Mouse (Mus musculus) heart, embryonic 16.5 days (tissue): ENCODE data around the gene Rfc5. TPM values are rescaled to one million over a fixed set of nuclear protein-coding genes. Genes with fewer than 3 reads are reported as not detected.

Source experiments
- ATAC-seq: fragments of 200-750 bp; cut with Nextera tagmentation; replicated peaks from 2 replicates; pipeline ENCODE4 v1.8.0; 2017; ENCODE audit warnings: moderate number of reproducible peaks; ENCODE audit not compliant: insufficient read depth, low FRiP score; ENCODE audit errors: extremely low read depth
- H3K27ac ChIP-seq: fragments of 300-500 bp; sonication (generic); 2 replicates; pipeline ENCODE4 v1.5.1; 2014; ENCODE audit warnings: mild to moderate bottlenecking, low read length, control low read depth, moderate library complexity
- H3K27me3 ChIP-seq: fragments of 300-500 bp; sonication (generic); 2 replicates; pipeline ENCODE4 v1.6.1; 2014; ENCODE audit warnings: low read length, mixed read lengths; ENCODE audit not compliant: control insufficient read depth, insufficient read depth
- H3K36me3 ChIP-seq: fragments of 300-500 bp; sonication (generic); 2 replicates; pipeline ENCODE4 v1.6.1; 2014; ENCODE audit not compliant: control insufficient read depth, insufficient read depth
- H3K4me1 ChIP-seq: fragments of 300-500 bp; sonication (generic); 2 replicates; pipeline ENCODE4 v1.6.1; 2014; ENCODE audit warnings: low read length, mixed read lengths; ENCODE audit not compliant: control insufficient read depth, insufficient read depth
- H3K4me2 ChIP-seq: fragments of 300-500 bp; sonication (generic); 2 replicates; pipeline ENCODE4 v1.6.1; 2014; ENCODE audit warnings: low read depth, mild to moderate bottlenecking, control low read depth, low read length
- H3K4me3 ChIP-seq: fragments of 300-500 bp; sonication (generic); 2 replicates; pipeline ENCODE4 v1.5.1; 2014; ENCODE audit warnings: mild to moderate bottlenecking, control low read depth, low read length
- H3K9ac ChIP-seq: fragments of 300-500 bp; sonication (generic); 2 replicates; pipeline ENCODE4 v1.6.1; 2014; ENCODE audit warnings: low read length, control low read depth
- H3K9me3 ChIP-seq: fragments of 300-500 bp; sonication (generic); replicated peaks from 2 replicates; pipeline ENCODE4 v1.6.1; 2016; ENCODE audit warnings: low read length; ENCODE audit not compliant: control insufficient read depth
- WGBS: fragments of 180-500 bp; shearing (Covaris S2); extraction: QIAGEN DNeasy Blood & Tissue Kit; methylation state at CpG from one replicate; pipeline ENCODE4 v1.1.7; 2014; 5-methylcytosine and 5-hydroxymethylcytosine counted together
- polyA plus RNA-seq: library from polyadenylated mRNA; unstranded; fragments of >200 nt; fragmentation: Nextera tagmentation; extraction: Ambion mirVana; gene quantifications from 2 replicates; pipeline ENCODE4 v1.2.1, GENCODE M21; 2015

The Rfc5 gene
- polyA plus RNA-seq, 1 experiment from 2014 or later, result 69.4 TPM

GRCm38 (mm10) chr5:117365904-117366561, 22.8 kb downstream of the Rfc5 start:
- Histone ChIP-seq H3K9ac (no peak overlapping the region), H3K36me3 (peaks cover 28% of the 10 kb centered on the region), H3K27me3 (no peaks in the 10 kb centered on the region), H3K4me3 (no peak overlapping the region), H3K4me2 (no peak overlapping the region), H3K9me3 (no peaks in the 10 kb centered on the region), H3K4me1 (peaks cover 32% of the 10 kb centered on the region), H3K27ac (no peak overlapping the region)
- 91% methylated on average over 13 of the region's 13 CpGs for WGBS
- ATAC-seq, result no peak

DNA sequence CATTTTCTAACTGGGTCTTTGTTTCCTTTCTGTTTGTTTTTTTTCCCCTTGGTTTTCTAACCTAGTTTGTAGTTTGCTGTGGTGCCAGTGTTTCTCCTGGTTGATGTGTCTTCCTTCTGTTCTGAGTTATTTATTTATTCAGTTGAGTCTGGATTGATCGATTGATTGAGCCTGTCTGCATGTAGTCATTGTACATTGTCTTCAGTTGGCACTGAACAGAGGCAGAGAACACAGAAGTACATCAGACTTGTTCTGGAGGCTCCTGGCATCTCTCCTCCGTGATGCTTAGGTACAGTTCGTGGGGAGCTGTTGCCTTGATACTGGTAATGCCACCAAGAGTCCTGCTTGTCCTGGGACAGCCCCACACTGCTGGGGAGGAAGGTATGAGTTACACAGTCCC, 24.0 kb downstream of the Rfc5 start:
- H3K9me3 ChIP-seq, result no peaks in the 10 kb centered on the region
- no peak overlapping the region for H3K4me3 ChIP-seq
- H3K36me3 ChIP-seq, result peaks cover 25% of the 10 kb centered on the region
- 80% methylated on average over 3 of the region's 3 CpGs for WGBS
- no peak overlapping the region for H3K4me2 ChIP-seq
- no peaks in the 10 kb centered on the region for H3K27me3 ChIP-seq
- no peak for ATAC-seq
- no peak overlapping the region for H3K9ac ChIP-seq
- H3K4me1 ChIP-seq, result peaks cover 38% of the 10 kb centered on the region
- H3K27ac ChIP-seq, result no peak overlapping the region

DNA sequence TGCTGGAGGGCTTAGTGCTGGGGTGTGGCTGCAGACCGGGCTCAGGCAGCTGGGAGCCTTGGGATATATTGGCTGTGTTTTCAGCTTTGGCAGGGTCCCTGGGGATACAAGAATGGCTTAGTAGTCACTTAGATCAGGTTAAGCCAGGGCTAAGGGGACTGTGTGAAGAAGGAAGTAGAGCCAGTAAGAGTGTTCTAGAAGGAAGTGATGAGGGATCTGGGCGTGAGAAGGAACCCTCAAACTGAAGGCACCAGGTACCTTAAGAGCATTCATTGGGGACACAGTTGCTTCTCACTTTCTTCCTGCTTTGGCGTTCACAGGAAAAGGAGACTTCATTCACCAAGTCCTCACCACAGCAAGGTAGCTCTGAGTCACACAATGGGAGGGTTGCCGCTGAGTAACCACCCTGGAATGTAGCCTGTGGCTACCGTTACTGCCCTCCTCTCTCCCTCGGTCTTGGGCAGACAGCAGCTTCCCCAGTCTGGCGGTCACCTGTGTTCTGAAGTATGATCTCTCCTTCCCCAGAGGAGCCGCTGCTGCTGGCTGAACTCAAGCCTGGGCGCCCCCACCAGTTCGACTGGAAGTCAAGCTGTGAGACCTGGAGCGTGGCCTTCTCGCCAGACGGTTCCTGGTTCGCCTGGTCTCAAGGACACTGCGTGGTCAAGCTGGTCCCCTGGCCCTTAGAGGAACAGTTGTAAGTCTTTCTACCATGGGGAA, 25.6 kb downstream of the Rfc5 start:
- Histone ChIP-seq H3K27me3 (no peaks in the 10 kb centered on the region), H3K4me3 (no peak overlapping the region), H3K27ac (0 out of 2 replicates have a peak overlapping the region, but pooled peaks have one; percentile 37), H3K36me3 (peaks cover 25% of the 10 kb centered on the region), H3K9ac (peak overlapping the region; percentile 21; the same call in 1 of the 2 replicates), H3K4me2 (no peak overlapping the region), H3K4me1 (peaks cover 49% of the 10 kb centered on the region), H3K9me3 (no peaks in the 10 kb centered on the region)
- no peak for ATAC-seq
- 42% methylated on average over 15 of the region's 15 CpGs for WGBS

DNA sequence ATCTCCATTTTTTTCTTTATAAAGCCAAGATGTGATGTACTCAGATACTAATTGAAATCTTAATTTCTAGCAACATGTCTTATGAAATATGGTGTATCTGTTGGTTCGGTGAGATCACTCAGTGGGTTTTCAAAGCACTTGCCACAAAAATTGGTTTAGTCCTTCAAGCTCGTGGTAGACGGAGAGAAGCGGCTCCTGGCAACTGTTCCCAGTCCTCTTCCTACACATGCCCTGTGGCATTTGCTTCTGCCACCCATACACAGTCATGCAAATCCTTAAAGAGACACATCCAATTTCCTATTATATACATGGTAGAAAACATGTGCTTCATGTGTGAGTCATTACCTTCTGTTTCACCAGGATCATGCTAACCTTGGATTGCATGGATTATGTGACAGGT, 27.3 kb downstream of the Rfc5 start:
- Histone ChIP-seq H3K9ac (no peak overlapping the region), H3K4me2 (peak overlapping the region; percentile 48; the same call in 1 of the 2 replicates), H3K27me3 (no peaks in the 10 kb centered on the region), H3K9me3 (no peaks in the 10 kb centered on the region), H3K27ac (peak overlapping the region; percentile 92), H3K4me3 (no peak overlapping the region), H3K36me3 (peaks cover 22% of the 10 kb centered on the region), H3K4me1 (peaks cover 50% of the 10 kb centered on the region)
- no peak for ATAC-seq
- 67% methylated on average over 4 of the region's 4 CpGs for WGBS

- Histone ChIP-seq H3K9me3 (no peaks in the 10 kb centered on the region), H3K27ac (peak overlapping the region; percentile 92), H3K4me3 (peak overlapping the region; percentile 9), H3K36me3 (peaks cover 19% of the 10 kb centered on the region), H3K4me1 (peaks cover 57% of the 10 kb centered on the region), H3K4me2 (peak overlapping the region; percentile 48), H3K9ac (peak overlapping the region; percentile 64), H3K27me3 (no peaks in the 10 kb centered on the region)
- WGBS, result 19% methylated on average over 13 of the region's 13 CpGs
- ATAC-seq, result 0 out of 2 replicates have a peak, but pooled peaks have one; percentile 11
Measured at GRCm38 (mm10) chr5:117360631-117361541, 28.0 kb downstream of the Rfc5 start.

DNA sequence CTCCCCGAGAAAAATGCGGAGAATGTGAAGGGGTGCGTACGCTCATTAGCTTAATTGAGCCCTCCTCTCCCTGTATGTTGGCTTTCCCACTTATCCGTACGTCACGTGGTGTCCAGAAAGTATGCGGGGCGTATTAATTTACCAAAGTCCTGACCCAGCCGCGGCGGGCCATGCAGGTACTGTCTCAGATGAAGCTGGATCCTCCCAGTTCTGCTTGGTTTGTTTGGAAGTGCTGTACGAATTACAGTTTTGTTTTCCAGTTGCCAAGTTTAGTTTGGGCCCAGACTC, 28.7 kb downstream of the Rfc5 start:
- no peak for ATAC-seq
- H3K4me3 ChIP-seq, result no peak overlapping the region
- H3K9ac ChIP-seq, result no peak overlapping the region

DNA sequence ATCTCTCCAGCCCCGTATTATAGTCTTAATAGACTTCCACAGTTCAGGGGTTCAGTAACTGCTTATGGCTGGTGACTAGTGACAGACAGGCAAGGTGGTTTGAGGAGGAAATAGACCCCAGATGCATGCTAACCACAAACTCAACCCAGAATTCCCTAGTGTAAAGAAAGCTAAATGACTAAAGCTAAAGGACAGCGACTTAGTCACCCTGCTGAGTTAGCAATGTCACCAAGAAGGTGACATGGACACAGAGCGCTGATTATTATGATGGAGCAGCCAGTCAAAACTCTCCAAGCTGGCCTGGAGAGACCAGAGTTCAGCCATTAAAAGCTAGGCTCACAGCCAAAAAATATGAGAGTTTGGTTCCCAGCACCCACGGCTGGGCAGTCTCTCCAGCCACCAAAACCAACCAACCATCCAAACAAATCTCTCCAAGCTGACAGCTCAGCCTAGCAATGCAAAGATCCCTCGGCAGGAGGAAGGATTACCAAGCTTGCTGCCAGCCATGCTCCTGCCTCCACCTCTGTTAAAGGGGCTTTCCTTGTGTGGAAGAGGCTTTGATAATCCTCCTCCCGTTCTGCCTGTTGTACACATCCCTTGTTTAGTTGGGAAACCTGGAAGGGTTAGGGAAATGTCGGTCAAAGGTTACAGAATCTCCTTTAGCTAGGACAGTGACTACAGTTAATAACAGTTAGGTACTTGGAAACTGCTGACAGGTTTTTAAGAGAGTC, 29.2 kb downstream of the Rfc5 start:
- 27% methylated on average over 7 of the region's 7 CpGs for WGBS
- Histone ChIP-seq H3K36me3 (peaks cover 8% of the 10 kb centered on the region), H3K27ac (peak overlapping the region; percentile 92), H3K9me3 (no peaks in the 10 kb centered on the region), H3K27me3 (no peaks in the 10 kb centered on the region), H3K4me3 (no peak overlapping the region), H3K4me1 (peaks cover 60% of the 10 kb centered on the region), H3K4me2 (peak overlapping the region; percentile 48), H3K9ac (no peak overlapping the region)
- no peak for ATAC-seq

More for the DNA sequence above, 28.7 kb downstream of the Rfc5 start:
- peak overlapping the region; percentile 48 for H3K4me2 ChIP-seq
- peaks cover 13% of the 10 kb centered on the region for H3K36me3 ChIP-seq
- WGBS, result 35% methylated on average over 13 of the region's 13 CpGs
- no peaks in the 10 kb centered on the region for H3K27me3 ChIP-seq
- H3K27ac ChIP-seq, result peak overlapping the region; percentile 92
- H3K4me1 ChIP-seq, result peaks cover 60% of the 10 kb centered on the region
- no peaks in the 10 kb centered on the region for H3K9me3 ChIP-seq

DNA sequence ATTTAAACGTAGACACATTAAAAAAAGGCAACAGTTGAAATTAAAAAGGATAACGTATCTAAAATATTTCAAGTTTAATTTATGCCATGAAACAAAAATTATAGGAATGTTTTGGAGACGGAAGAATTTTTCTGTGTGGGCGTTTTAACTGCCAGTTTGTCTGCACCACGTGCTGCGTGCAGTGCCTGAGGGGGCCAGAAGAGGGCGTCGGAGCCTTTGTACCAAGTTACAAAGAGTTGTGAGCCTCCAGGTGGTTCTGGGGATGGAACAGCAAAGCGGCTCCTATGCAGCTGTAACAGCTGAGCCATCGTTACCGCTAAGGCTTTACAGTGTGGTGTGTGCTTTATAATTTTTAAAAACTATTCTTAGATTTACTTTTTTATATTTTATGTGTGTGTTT, 30.1 kb downstream of the Rfc5 start:
- no peaks in the 10 kb centered on the region for H3K27me3 ChIP-seq
- H3K4me3 ChIP-seq, result no peak overlapping the region
- H3K4me1 ChIP-seq, result peaks cover 60% of the 10 kb centered on the region
- ATAC-seq, result no peak
- no peaks in the 10 kb centered on the region for H3K9me3 ChIP-seq
- WGBS, result 39% methylated on average over 11 of the region's 11 CpGs
- no peak overlapping the region for H3K27ac ChIP-seq
- H3K4me2 ChIP-seq, result peak overlapping the region; percentile 89; the same call in 1 of the 2 replicates
- H3K9ac ChIP-seq, result no peak overlapping the region
- peaks cover under 1% of the 10 kb centered on the region; the same call in 1 of the 2 replicates for H3K36me3 ChIP-seq
